Mouse (Mus musculus) urinary bladder, adult 18-20 months (tissue): ENCODE results near the gene Nhsl2.

Source experiments
- DNase-seq, 2 experiments: peaks; one replicate each; pipeline ENCODE4 v3.0.0; 2022; ENCODE audit warnings: low spot score in 2 of 2, mixed read lengths in 2 of 2

Nhsl2 gene

DNA sequence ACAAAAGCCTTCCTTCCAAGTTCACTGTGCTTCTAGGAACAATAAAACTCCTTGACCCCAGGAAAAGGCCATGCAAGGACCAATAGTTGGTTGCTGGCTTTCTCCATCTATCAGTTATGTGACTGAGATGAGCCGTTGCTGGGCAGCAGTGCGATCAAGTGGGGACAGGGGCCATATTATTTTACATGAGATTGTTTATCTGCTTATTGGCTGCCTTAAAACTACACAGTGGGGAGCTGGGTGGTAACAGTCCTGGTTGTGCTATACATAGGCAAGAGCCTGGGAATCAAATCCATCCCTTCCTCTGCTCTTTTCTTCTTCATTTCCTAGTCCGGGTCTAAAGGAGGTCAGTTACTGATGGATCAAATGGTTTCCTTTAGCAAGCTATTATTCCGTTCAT, 53.4 kb downstream of the Nhsl2 start:
- DNase-seq, result no peak

DNA sequence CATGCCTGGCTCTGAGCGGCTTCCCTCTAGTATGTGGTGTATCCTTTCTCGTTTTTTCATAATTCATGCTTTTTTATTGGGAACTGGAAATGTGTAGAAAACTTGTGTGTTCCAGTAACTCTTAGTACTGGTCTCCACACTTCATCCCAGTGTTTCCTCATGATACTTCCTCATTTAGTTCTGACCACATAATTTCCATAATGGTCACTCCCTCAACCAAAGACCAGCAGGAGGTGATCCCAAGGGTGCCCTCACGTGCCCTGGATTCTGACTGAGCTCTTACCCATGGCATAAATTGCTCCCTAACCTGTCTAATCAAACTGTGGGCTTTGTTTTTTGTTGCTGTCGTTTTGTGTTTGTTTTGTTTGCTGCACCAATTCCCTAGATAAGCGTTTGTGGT, 58.1 kb downstream of the Nhsl2 start:
- no peak for DNase-seq

DNA sequence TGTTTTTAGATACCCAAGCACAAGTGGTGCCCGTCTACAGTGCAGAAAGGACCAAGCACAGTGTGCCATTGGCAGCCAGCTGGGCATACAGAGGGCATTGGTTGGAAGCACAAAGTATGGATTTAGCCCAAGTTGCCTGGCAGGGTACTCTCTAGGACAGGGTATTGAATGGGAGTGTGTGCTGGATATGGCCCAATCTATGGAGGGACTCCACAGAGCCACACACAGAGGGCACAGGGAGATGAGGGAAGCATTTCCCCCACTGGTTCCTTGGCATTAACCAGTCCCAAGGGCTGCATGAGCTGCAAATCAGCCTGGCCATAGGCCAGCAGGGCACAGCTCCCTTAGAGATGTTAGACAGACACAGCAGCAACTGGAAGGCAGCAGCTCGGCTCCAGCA, 79.9 kb downstream of the Nhsl2 start:
- no peak for DNase-seq

DNA sequence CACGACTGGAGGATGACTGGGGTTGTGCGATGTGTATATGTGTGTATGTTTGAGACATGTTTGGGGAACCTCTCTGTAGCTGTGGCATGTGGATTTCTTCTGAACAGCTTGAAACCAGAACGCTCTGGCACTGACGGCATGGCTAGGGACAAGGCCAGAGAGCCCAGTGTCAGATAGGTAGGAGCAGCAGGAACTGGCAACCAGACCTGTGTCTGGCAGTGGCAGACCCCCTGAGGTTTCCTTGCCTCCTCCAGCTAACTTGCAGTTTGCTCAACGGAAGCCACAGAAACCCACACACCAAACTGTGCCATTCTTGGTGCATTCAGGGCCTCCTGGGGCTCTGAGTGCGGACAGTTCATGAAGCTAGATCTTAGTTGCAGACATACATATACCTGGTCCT, 81.1 kb downstream of the Nhsl2 start:
- no peak for DNase-seq

DNA sequence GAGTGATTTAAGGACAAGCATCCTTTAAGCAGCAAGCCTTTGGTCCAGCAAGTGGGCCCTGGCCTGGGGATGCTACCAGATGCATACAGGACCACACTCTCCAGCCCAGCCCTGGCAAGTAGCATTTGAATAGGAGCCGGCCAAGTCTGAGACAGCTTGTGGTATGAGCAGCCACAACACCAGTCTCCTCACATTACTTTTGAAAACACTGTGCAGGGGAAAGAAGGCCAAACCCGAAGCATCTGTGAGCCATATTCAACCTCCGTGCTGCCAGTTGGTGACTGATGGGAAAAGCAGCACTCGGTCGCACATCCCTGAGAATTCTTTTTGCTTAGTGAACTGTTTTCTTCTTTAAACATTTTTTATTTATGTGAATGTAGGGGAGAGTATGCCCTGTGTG, 81.8 kb downstream of the Nhsl2 start:
- no peak for DNase-seq

DNA sequence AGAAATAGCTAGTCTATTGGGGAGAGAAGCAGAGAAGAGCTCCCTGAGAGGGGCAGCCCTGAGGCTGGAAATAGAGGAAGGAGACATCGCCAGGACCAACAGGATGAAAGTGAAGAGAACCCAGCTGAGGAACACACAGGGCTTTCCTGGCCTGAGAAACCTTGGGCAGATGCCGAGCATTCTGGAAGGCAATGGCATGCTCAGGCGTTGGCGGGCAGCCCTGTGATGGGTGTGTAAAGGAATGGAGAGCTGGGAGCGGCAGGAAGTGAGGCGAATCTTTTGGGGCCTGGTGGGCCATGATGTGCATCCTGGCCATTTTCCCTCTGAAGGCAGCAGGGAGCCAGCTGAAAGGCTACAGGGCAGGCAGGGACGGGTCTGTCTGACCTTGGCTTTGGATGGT, 83.1 kb downstream of the Nhsl2 start:
- peak in 1 of 2 experiments; percentile 21 for DNase-seq

DNA sequence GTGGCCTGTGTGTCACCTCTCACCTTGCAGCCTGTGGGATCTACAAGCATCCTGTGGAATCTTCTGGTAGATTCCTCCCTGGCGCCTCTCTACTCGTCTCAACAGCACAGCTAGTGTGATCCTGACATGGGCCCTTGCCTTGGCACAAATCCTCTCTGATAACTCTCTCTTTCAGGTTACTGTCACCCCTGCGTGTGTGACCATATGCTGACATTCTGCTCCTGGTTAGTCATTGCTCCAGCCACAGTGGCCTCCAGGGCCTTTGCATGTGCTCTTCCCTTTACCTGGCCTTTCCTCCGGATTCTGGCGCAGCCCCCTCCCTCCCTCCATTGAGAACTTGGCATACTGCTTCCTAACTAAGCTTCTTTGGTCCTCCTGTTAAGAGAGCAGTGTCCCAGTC, 84.2 kb downstream of the Nhsl2 start:
- DNase-seq, result no peak

DNA sequence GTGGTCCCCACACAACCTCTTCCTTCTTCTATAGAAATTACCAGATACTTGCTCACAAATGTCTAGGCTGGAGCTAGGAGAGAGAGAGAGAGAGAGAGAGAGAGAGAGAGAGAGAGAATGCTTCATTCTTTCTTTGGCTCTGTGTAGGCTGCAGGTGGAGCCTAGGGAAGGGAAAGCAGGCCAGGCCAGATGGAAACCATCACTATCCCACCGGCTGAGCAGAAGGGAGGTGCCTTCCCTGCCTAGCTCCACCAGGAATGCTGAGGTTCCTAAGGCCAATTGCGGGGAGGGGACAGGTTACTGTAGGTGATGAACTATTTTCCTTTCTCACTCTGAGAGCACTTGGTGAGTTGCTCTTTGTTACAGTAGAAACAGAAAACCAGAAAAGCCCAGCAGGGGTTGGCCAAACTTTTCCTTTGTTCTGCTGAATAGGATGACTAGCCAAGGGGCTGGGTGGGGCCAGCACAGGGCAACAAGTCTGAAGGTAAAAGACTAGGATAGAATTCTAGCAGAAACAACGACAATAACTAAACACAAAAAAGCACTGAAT, 86.2 kb downstream of the Nhsl2 start:
- DNase-seq, result no peak

DNA sequence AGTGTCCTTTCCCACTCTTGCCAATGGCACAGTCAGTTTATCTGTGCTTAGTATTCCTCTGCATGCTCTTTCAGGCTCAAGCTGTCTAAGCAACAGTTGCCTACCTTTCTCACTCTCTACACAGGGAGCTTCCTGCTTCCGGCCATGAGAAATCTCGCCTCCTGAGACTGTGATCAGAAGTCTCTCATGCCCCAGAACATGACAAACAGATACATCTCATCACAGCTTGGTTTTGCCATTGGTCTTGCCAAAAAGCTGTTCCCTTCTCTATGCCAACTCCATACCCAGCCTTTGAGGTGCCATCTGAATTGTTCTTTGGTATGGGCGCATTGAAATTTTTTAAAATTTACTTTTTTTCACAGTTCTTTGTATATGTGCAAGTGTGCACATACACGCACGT, 90.3 kb downstream of the Nhsl2 start:
- DNase-seq, result no peak

DNA sequence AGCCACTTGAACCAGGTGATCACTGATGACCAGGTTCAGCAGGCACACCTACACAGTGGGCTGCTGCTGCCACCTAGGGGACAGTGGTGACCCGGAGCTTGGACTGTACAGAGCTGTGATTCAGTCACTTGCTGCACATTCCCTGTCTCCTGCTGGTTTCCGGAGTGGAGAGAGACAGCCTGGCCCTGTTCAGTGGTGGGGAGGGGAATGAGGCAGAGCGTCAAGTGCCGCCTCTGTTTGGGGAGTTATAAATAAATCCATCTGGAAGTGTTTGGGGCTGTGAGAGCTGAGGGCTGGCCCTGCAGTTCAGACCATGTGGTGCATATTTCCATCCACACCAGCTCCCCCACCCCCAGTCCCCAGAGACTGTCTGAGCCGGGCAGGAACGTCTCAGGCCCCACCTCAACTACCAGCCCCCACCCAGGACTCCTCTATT, 93.3 kb downstream of the Nhsl2 start:
- peak; percentile 50 to 55 for DNase-seq

DNA sequence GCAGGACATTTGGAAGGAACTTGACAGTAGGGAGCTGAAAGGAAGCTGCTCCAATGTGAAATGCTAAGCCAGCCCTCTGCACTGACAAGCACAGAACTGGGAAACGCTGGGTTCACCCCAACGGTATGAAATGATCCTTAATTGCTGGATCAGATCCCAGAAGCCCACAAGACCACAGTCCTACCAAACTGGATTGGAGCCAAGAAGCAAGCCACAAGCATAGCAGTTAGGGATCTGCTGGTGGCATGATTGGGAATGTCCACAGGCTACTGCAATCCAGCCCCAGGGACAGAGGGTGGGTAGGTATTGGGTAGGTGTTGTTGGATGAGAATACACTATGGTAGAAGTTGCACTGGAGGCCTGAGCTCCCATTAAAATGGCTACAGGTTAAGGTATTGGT, 94.6 kb downstream of the Nhsl2 start:
- DNase-seq, result no peak

DNA sequence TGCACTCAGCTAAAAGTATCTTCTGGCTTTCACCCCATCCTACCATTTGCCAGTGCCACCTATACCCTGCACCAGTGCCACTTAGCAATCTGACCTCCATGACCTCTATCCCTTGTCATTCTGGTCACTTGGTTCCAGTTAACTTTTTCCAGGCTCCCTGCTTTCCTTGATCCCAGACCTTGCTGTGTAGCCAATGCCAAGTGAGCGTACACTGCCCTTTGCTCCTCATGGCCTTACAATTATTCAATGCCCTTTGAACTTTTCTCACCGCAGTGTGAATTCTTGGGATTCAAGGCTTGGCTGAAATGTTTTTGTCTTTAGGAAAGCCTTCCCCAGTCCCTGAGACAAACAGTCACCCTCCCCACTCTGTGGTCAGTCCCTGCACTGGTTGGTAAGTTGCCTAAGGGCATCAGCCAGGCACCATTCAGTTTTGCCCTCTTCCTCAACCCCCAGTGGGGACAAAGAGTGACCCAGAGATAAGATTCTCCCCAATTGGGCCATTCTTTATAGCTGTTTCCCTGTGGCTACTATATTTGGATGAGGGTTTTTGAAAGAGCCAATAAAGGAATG, 95.7 kb downstream of the Nhsl2 start:
- DNase-seq, result no peak

DNA sequence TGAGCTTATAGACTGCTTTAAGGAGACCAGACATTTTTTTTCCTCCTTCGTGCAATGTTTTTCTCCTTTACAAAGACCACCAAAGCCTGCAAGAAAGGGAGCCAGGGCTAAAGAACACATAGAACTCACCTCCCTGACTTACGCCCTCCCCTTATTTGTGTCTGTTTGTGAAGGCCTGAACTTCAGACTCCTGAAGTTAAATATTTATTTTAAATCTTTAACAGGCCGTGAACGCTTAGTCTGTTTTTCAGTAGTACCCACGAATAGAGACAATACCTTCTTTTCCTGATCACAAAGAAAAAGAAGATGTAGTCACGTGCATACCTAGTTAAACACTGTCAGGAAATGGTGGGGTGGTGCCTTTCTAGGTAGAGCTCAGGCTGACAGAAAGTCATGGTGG, 103.3 kb downstream of the Nhsl2 start:
- no peak for DNase-seq

DNA sequence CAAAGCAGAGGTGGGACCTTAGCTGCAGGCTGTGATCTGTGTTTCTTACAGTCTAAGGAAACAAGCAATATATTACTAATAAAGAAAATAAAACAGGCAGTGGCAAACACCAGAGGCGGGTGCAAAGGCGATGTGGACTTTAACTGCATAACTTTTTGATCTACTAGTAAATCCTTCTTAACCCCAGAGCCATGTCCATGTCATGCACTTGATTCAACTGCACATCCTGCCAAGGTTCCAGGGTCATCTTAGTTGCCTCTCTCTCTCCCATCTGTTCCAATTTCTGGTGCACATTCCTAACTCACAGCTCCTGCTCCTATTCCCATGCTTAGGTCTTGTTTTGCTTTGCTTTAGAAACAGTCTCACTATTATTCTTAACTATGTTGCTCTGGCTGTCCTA, 104.1 kb downstream of the Nhsl2 start:
- no peak for DNase-seq

DNA sequence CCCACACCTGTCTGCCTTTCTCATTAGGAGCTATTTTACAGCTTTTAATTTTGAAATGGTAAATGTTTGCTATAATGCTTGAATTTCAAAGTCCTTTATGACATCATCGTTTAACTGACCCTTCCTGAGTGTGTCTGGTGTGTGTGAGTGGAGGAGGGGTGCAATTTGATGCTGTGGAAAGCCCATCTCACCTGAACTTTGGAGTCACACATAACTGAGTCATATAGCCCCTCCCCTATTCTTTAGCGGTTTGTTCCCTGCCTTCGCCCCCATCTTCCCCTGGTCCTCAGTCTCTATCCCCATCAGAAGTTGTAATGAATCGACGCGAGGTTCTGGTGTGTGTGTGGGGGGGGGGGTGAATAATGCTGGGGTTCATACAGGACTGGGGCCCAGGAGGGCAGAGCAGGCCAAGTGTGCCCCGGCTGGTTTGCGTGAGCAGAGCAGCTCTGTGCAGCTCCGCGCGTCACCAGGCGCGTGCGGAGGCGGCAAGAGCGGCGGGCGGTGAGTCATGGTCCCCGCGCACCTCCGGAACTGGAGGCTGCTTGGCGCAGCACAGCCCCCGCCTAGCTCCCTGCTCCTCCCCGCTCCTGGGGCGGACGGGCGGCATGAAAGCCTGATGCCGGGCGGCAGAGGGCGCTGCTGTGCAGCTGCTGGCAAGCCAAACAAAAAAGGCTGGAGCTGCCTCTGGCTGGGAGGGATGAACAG, 104.8 kb downstream of the Nhsl2 start:
- DNase-seq, result peak; percentile 60 to 84

DNA sequence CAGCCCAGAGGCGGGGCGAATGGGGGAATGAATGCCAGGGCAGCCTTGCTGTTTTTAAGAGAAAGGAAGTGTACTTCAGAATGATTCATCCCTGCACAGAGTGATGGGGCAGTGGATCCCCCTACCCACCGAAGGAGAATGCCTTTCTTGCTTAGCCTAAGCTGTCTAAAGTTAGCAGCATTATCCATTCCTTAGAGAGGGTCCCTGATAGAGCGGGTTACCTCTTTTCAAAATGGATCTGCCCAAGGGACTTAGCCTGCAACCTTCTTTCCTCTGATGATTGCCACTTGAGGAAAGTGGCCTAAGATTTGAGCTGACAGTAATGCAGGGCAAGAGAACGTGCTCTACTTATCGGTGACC, 105.3 kb downstream of the Nhsl2 start:
- DNase-seq, result no peak

DNA sequence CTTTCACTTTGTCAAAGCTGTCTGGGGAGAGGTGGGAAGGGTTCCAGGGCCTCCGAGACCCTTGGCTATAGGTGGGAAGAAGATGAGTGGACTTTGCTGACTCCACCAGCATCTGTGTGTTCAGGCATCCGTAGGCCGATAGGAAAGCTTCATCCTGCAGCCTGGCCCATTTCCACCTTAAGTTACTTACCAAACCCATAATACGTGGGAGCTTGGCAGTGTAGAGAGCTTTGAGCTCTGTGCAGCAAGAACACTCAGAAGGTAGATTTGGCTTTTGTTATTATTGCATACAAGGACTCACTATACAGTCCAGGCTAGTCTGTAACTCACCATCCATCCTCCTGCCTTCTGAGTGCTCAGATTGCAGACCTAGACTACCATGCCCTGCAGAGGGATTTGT, 112.7 kb downstream of the Nhsl2 start:
- no peak for DNase-seq

DNA sequence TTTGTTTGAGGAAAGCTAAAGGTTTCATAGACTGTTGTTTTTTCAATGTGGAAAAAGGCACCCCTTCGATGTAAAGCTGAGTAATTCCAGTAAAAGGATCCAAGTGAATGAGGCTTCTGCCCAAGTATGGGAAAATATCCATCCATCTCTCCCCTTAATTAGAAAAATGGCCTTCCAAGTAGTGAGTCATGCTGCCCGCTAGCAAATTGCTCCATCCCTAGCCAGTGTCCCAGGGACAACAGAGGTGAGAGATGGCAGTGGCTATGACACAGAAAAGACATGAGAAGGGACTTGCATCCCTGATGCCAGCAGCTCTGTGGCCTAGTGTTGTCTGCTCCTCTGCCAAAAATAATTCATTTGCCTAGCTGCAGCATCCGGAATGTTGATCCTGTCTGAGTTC, 114.5 kb downstream of the Nhsl2 start:
- DNase-seq, result no peak

DNA sequence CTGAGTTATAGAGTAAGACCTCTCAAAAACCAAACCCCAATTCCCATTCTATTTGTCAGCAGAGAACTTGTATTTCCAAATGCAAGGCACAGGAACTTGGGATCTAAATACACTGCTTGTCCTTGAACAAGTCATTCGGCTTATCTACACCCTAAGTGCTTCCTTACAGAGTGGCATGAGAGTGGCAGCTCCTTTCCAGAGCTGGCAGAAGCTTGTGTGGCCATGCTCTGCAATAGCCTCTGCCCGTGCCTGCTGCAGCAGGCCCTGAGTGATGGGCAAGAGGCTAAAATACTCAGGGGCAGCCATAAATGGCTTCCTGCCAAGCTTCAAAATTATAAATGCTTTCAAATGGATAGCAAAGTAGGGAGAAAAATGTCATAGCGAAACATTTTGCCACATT, 123.8 kb downstream of the Nhsl2 start:
- DNase-seq, result no peak

DNA sequence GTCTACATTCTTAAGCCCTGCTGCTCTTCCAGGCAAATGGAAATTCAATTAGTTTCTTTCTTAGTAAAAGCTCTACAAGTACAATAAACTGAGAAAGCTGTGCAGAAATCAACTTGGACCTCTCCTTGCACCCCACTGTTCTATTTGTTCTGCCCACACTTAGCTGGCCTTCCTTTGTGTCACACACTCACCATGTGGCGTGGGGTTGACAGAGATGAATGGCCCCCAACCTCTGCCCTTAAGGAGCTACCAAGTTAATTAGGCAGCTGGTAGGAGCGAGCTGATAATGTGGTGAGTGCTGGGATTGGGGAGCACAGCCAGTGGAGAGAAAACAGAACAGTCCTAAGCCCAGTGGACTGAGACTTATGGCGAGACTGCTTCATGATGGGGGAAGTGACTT, 127.7 kb downstream of the Nhsl2 start:
- DNase-seq, result no peak

DNA sequence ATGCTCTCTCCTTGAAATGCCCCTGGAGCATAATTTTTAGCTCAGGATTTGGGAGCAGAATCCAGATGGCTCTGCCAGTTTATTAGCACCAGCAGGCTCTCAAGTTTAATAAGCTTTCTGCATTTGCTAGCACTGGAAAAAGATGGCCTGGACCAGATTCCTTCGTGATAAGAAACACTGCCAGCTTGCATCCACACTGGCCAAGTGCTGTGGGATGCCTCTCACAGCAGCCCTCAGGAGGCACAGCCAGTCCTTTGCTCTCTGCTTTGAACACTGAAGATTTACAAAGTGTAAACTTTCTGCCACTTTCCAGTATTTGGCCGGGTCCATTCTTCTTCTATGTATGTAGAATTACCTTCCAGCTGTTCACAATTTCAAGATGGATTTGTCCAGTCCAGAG, 129.7 kb downstream of the Nhsl2 start:
- DNase-seq, result no peak

DNA sequence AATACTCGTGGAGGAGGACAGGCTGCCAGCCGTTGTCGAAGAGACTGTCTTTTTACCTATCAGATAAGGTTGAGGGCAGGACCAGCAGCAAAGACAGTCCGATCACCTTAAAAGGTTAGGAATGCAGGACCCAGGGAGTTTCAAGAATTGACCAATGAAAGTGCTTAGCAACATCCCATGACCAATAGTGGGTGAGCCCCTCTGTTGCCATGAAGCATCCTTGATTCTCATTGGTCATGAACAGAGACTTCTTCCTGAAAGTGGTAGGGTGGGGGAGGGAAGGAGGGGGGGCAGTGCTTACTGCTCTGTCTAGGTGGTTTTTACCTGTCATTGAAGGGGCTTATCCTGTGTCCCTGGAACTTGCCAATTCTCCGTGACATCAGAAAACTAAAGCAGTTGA, 130.1 kb downstream of the Nhsl2 start:
- no peak for DNase-seq

DNA sequence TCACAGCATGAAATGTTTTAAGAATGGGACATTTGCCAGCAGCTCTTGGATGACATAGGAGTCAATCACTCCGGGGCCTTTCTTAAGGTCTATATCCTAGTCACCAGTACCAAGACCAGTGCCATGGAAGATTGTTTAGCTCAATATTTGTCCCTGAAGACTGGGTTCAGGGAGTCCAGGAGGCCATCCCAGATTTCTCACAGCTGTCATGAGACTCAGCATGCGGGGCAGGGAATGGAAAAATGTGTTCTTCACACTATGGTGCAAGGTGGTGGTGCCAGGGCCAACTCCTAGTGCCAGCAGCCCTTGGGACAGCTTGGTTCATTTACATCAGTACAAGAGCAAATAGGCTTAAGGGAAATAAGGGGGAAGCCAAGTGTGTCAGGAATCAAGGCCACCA, 131.4 kb downstream of the Nhsl2 start:
- no peak for DNase-seq

DNA sequence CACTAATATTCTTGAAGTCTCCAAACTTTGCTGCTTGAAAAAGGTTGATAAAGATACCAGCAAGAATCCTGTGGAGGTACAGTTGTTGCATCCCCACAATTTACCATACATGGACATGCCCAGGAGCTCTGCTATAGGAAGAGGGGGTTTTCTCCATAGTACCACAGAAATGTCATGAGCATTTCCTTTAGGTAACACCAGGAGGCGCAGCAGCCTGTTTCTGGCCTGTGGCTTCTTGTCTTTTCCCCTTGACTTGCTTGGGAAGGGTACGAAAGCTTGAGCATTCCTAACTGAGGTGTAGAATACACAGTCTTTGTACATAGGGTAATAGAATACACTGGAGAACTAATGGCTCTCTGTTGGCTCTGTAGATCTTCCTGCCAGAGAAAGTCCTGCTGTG, 132.3 kb downstream of the Nhsl2 start:
- no peak for DNase-seq
